35 mouse cellular contexts compared by ENCODE assay signal in genomic region chr14:116771671-116772070, GRCm38 (mm10).
"Had no signal": no experiment of that assay in that cellular context is flagged by ENCODE, and none has a peak within 500 bp of the region (broad histone marks: within the 10 kb centered on the region; RNA-seq: fewer than 3 reads in every experiment).

No protein-coding gene starts in this region.

- H3K27ac ChIP-seq: heart, embryonic 13.5 days; heart, embryonic 15.5 days; hindbrain, embryonic 10.5 days; hindbrain, embryonic 12.5 days; hindbrain, embryonic 13.5 days; hindbrain, embryonic 14.5 days; hindbrain, embryonic 15.5 days; hindbrain, postnatal 0 days; intestine, embryonic 15.5 days; kidney, embryonic 15.5 days; kidney, postnatal 0 days; layer of hippocampus, adult 2 months; left cerebral cortex, adult 2 months had no signal

- H3K27me3 ChIP-seq: heart, embryonic 12.5 days; heart, embryonic 13.5 days; heart, embryonic 15.5 days; hindbrain, embryonic 12.5 days; hindbrain, embryonic 13.5 days; hindbrain, embryonic 15.5 days; intestine, embryonic 15.5 days; kidney, embryonic 15.5 days had no signal

- ATAC-seq: hindbrain, embryonic 16.5 days; hindbrain, postnatal 0 days; inflammation-experienced regulatory T-cells, adult 6 months; intestine, embryonic 15.5 days; intestine, embryonic 16.5 days; intestine, postnatal 0 days had no signal

- H3K4me2 ChIP-seq: heart, embryonic 11.5 days; heart, embryonic 12.5 days; heart, embryonic 13.5 days; heart, embryonic 15.5 days; hindbrain, embryonic 12.5 days; hindbrain, embryonic 13.5 days; hindbrain, embryonic 14.5 days; hindbrain, embryonic 15.5 days; intestine, embryonic 15.5 days; kidney, embryonic 15.5 days had no signal

- DNase-seq: heart, postnatal 10 days; heart, postnatal 14 days; heart, postnatal 36 days; heart, postnatal 4 days; kidney, adult 11 months; kidney, adult 18-20 months; kidney, adult 2 months; kidney, adult 8-10 months; kidney, adult 9 months; kidney, postnatal 10 days; kidney, postnatal 14 days; kidney, postnatal 25 days; kidney, postnatal 36 days; kidney, postnatal 4 days; layer of hippocampus, adult 9-11 months; layer of hippocampus, postnatal 36 days had no signal

- H3K4me1 ChIP-seq: heart, embryonic 12.5 days; heart, embryonic 13.5 days; heart, embryonic 15.5 days; hindbrain, embryonic 10.5 days; hindbrain, embryonic 12.5 days; hindbrain, embryonic 13.5 days; hindbrain, embryonic 15.5 days; intestine, embryonic 15.5 days; kidney, embryonic 15.5 days had no signal

- H3K4me3 ChIP-seq: heart, embryonic 12.5 days; heart, embryonic 13.5 days; heart, embryonic 15.5 days; hindbrain, embryonic 10.5 days; hindbrain, embryonic 12.5 days; hindbrain, embryonic 13.5 days; hindbrain, embryonic 15.5 days; intestine, embryonic 15.5 days; kidney, embryonic 15.5 days; layer of hippocampus, adult 2 months; left cerebral cortex, adult 2 months had no signal

- H3K9me3 ChIP-seq: heart, embryonic 12.5 days; heart, embryonic 13.5 days; heart, embryonic 15.5 days; hindbrain, embryonic 10.5 days; hindbrain, embryonic 12.5 days; hindbrain, embryonic 13.5 days; hindbrain, embryonic 15.5 days; intestine, embryonic 15.5 days; kidney, embryonic 15.5 days had no signal

- H3K9ac ChIP-seq: heart, embryonic 12.5 days; heart, embryonic 13.5 days; heart, embryonic 15.5 days; hindbrain, embryonic 12.5 days; hindbrain, embryonic 13.5 days; hindbrain, embryonic 14.5 days; hindbrain, embryonic 15.5 days; intestine, embryonic 15.5 days; kidney, embryonic 15.5 days had no signal

- H3K36me3 ChIP-seq: heart, embryonic 12.5 days; heart, embryonic 13.5 days; heart, embryonic 15.5 days; hindbrain, embryonic 10.5 days; hindbrain, embryonic 12.5 days; hindbrain, embryonic 13.5 days; hindbrain, embryonic 15.5 days; intestine, embryonic 15.5 days; kidney, embryonic 15.5 days had no signal
